Mouse (Mus musculus) forebrain, embryonic 11.5 days (tissue): ENCODE measurements around the gene G6pc3. TPM values are rescaled to one million over a fixed set of nuclear protein-coding genes. Genes with fewer than 3 reads are reported as not detected.

Experiments used
- ATAC-seq: fragments of 200-750 bp; cut with Nextera tagmentation; replicated peaks from 2 replicates; pipeline ENCODE4 v1.8.0; 2017; ENCODE audit warnings: moderate TSS enrichment; ENCODE audit not compliant: low FRiP score
- DNase-seq: peaks from one replicate; pipeline ENCODE4 v3.0.0-alpha.2; 2017; ENCODE audit warnings: low spot score
- H3K27ac ChIP-seq: fragments of 300-500 bp; sonication (generic); 2 replicates; pipeline ENCODE4 v1.5.1; 2014; ENCODE audit warnings: low read depth, low read length
- H3K27me3 ChIP-seq: fragments of 300-500 bp; sonication (generic); 2 replicates; pipeline ENCODE4 v1.6.1; 2014; ENCODE audit warnings: mild to moderate bottlenecking, low read length, mixed read lengths; ENCODE audit not compliant: control insufficient read depth, insufficient read depth
- H3K36me3 ChIP-seq: fragments of 300-500 bp; sonication (generic); 2 replicates; pipeline ENCODE4 v1.6.1; 2014; ENCODE audit warnings: mild to moderate bottlenecking, low read length, moderate library complexity, mixed read lengths; ENCODE audit not compliant: control insufficient read depth, insufficient read depth
- H3K4me1 ChIP-seq: fragments of 300-500 bp; sonication (generic); replicated peaks from 2 replicates; pipeline ENCODE4 v1.6.1; 2014; ENCODE audit warnings: low read length, mixed read lengths; ENCODE audit not compliant: control insufficient read depth, insufficient read depth
- H3K4me2 ChIP-seq: fragments of 300-500 bp; sonication (generic); 2 replicates; pipeline ENCODE4 v1.6.1; 2014; ENCODE audit warnings: low read depth, mild to moderate bottlenecking, low read length, moderate library complexity, mixed read lengths; ENCODE audit not compliant: severe bottlenecking
- H3K4me3 ChIP-seq: fragments of 300-500 bp; sonication (generic); 2 replicates; pipeline ENCODE4 v1.5.1; 2014; ENCODE audit warnings: low read depth, low read length
- H3K9ac ChIP-seq: fragments of 300-500 bp; sonication (generic); 2 replicates; pipeline ENCODE4 v1.6.1; 2014; ENCODE audit warnings: low read length
- H3K9me3 ChIP-seq: fragments of 300-500 bp; sonication (generic); 2 replicates; pipeline ENCODE4 v1.6.1; 2016; ENCODE audit warnings: low read length, mixed read lengths; ENCODE audit not compliant: control insufficient read depth
- WGBS: fragments of 180-500 bp; shearing (Covaris S2); extraction: QIAGEN DNeasy Blood & Tissue Kit; methylation state at CpG from one replicate; pipeline ENCODE4 v1.1.7; 2014; 5-methylcytosine and 5-hydroxymethylcytosine counted together
- polyA plus RNA-seq: library from polyadenylated mRNA; unstranded; fragments of >200 nt; fragmentation: Nextera tagmentation; extraction: Ambion mirVana; gene quantifications from 2 replicates; pipeline ENCODE4 v1.2.1, GENCODE M21; 2014

The G6pc3 gene
- polyA plus RNA-seq, 1 experiment from 2014 or later, result 30.6 TPM

DNA sequence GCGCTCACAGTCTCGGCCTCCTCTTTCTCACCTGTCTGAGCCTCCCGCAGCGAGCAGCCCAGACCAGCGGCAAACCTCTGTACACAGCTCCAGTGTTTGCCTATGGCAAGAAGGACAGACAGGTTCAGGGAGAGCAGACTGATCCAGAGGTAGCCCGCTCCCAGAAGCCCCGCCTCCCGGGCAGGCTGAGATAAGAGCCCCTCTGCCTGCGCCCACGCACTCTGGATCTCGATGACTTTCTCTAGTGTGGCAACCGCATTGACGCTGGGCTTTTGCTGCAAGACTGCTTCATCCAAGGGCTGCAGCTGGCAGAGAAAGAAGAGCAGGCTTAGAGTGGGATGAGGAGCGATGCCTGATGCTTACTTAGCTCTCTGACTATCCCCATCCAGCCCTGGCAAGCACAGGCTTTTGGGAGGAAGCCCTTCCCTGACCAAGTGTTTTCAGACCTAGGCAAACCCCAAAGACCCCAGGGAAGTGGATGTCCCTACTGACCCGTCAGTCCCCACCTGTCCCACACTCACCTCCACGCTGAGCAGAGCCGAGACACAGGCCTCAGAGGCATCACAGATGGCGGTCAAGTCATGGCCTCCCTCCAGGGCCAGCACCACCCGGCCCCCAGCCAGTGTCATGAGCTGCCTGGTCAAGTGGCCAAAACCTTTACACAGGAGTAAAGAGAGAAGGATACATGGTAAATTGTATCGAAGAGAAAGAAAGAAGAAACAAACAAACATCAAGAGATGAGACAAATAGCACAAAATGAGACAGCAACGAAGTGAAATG, 6.8 kb downstream of the G6pc3 start:
- DNase-seq, result peak; percentile 46
- WGBS, result 88% methylated on average over 21 of the region's 21 CpGs
- H3K4me2 ChIP-seq, result no peak overlapping the region
- ATAC-seq, result no peak
- H3K27ac ChIP-seq, result no peak overlapping the region
- H3K36me3 ChIP-seq, result no peaks in the 10 kb centered on the region; the same call in 1 of the 2 replicates
- no peak overlapping the region for H3K4me3 ChIP-seq
- no peaks in the 10 kb centered on the region for H3K9me3 ChIP-seq
- H3K9ac ChIP-seq, result no peak overlapping the region
- H3K27me3 ChIP-seq, result no peaks in the 10 kb centered on the region
- no peaks in the 10 kb centered on the region for H3K4me1 ChIP-seq

DNA sequence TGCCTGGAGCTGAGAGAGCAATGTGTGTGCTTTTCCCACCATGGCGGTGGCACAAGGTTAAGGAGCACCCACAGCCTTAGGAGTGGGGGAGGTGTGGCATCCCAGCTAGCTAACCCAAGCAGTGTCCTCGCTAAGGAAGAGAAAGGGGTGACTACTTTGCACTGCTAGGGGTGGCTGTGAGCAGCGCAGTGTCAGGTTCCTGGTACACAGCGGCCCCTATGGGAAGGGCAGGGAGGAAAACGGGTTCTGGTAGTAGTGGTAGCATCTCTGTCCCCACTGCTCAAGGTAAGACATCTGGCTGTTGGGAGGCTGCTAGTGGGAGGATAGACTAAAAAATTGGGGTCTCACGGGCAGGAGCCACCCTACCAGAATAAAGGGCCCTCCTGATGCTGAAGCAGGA, 8.8 kb downstream of the G6pc3 start:
- H3K9ac ChIP-seq, result no peak overlapping the region
- ATAC-seq, result no peak

GRCm38 (mm10) chr11:102199856-102200255, 10.4 kb downstream of the G6pc3 start:
- H3K4me2 ChIP-seq, result no peak overlapping the region
- 91% methylated on average over 9 of the region's 9 CpGs for WGBS
- H3K36me3 ChIP-seq, result no peaks in the 10 kb centered on the region

More for the DNA sequence above, 8.8 kb downstream of the G6pc3 start:
- Histone ChIP-seq H3K4me2 (no peak overlapping the region), H3K9me3 (no peaks in the 10 kb centered on the region), H3K4me3 (no peak overlapping the region), H3K36me3 (no peaks in the 10 kb centered on the region; the same call in 1 of the 2 replicates), H3K27ac (no peak overlapping the region), H3K27me3 (no peaks in the 10 kb centered on the region), H3K4me1 (no peaks in the 10 kb centered on the region)
- 71% methylated on average over 6 of the region's 6 CpGs for WGBS
- peak; percentile 42 for DNase-seq

DNA sequence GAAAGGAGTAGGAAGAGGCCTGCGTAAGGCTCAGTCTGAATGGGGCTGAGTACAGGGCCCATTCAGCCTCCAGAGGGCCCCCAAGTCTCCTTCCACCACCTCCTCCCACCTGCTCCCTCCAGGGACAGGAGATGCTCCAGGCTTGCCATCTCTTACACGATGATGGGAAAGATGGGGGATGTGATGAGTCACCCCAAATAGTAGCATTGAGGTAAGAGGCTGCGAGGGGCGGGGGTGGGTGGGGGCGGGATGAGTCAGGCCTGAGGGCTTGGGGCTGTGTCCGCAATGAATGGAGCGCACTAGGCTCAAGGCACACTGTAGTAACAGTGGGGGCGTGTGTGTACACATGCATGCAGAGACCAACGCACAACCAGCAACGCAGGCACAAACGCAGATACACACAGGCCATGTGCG, 12.0 kb downstream of the G6pc3 start:
- Histone ChIP-seq H3K27ac (no peak overlapping the region), H3K4me2 (no peak overlapping the region), H3K9me3 (no peaks in the 10 kb centered on the region), H3K36me3 (no peaks in the 10 kb centered on the region; the same call in 1 of the 2 replicates), H3K4me1 (no peaks in the 10 kb centered on the region), H3K4me3 (no peak overlapping the region), H3K9ac (no peak overlapping the region), H3K27me3 (no peaks in the 10 kb centered on the region)
- WGBS, result 84% methylated on average over 12 of the region's 12 CpGs
- DNase-seq (no peak), ATAC-seq (no peak)

More at GRCm38 (mm10) chr11:102199856-102200255, 10.4 kb downstream of the G6pc3 start:
- no peaks in the 10 kb centered on the region for H3K9me3 ChIP-seq
- no peak overlapping the region for H3K4me3 ChIP-seq
- H3K27me3 ChIP-seq, result no peaks in the 10 kb centered on the region
- ATAC-seq, result no peak
- peak; percentile 33 for DNase-seq
- no peaks in the 10 kb centered on the region for H3K4me1 ChIP-seq
- H3K27ac ChIP-seq, result no peak overlapping the region
- no peak overlapping the region for H3K9ac ChIP-seq

DNA sequence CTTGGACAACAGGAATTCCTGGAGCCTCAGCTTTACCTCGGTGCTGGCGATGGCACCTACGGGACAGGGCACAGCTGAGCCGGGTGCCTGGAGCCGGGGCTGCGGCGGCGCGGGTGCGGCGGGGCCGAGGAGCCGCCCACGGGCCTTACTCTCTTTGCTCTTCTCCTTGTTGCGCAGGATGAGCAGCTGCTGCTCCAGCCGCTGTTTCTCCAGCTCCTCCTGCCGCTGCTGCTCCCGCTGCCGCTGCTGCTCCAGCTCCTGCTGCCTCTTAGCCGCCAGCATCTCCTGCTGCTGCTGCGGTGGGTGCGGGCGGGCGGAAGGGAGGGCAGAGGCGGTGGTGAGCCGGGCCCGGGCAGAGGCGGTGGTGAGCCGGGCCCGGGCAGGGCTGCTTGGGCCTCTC, 17.1 kb downstream of the G6pc3 start:
- no peak overlapping the region for H3K4me2 ChIP-seq
- DNase-seq (peak; percentile 46), ATAC-seq (no peak)
- H3K4me3 ChIP-seq, result no peak overlapping the region
- no peaks in the 10 kb centered on the region for H3K9me3 ChIP-seq
- no peaks in the 10 kb centered on the region; the same call in 1 of the 2 replicates for H3K36me3 ChIP-seq
- H3K27me3 ChIP-seq, result no peaks in the 10 kb centered on the region
- no peak overlapping the region for H3K27ac ChIP-seq
- 66% methylated on average over 30 of the region's 30 CpGs for WGBS
- H3K4me1 ChIP-seq, result peaks cover 11% of the 10 kb centered on the region; the same call in 1 of the 2 replicates
- no peak overlapping the region for H3K9ac ChIP-seq

DNA sequence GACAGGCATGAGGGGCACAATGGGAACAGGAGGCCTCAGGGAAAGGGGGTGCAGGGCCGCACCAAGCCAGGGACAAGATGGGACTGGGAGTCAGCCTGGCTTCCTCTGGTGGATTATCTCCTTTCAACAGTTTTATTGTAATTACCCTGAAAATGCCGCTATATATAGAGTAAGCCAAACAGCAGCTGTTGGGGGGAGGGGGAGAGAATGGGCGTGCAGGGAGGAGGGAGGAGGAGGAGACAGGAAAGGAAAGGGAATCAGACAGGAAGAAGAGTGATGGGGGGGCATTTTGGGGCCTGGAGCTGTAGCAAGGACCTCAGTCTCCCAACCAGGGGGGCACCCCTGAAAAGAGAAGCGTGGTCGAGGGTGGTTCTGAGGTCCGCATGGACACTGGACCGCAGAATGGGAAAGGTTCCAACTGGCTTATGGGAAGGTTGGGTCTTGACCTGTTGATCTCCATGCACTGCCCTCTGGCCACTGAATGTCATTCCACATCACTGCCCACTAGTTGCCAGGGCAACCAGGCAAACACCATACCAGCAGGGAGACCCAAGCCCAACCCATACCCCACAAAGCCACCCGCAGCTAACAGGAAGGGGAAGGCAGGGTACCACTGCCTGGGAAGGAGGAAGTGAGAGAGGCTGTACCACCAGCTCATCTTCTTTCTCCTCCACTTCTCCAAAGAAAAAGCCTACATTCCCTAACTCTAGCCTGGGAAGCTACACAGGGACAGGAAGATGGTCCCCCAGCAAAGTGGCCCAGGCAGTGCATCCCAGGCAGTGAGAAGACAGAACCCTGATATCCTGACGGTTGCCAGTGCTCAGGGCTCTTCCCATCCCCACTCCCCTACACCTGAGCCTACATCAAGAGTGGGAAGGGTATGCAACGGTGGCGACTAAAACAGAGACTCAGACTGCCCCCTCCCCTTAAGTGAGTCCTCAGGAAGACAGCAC, 18.7 kb downstream of the G6pc3 start:
- ATAC-seq (no peak), DNase-seq (no peak)
- Histone ChIP-seq H3K9ac (no peak overlapping the region; the same call in 1 of the 2 replicates), H3K9me3 (no peaks in the 10 kb centered on the region), H3K27me3 (no peaks in the 10 kb centered on the region), H3K4me3 (no peak overlapping the region), H3K4me1 (peaks cover 12% of the 10 kb centered on the region; the same call in 1 of the 2 replicates), H3K4me2 (no peak overlapping the region), H3K36me3 (no peaks in the 10 kb centered on the region; the same call in 1 of the 2 replicates), H3K27ac (no peak overlapping the region)
- WGBS, result 35% methylated on average over 11 of the region's 11 CpGs

GRCm38 (mm10) chr11:102208846-102209245, 19.4 kb downstream of the G6pc3 start:
- H3K36me3 ChIP-seq, result no peaks in the 10 kb centered on the region; the same call in 1 of the 2 replicates
- no peaks in the 10 kb centered on the region for H3K9me3 ChIP-seq
- H3K4me2 ChIP-seq, result no peak overlapping the region
- H3K9ac ChIP-seq, result no peak overlapping the region
- peaks cover 12% of the 10 kb centered on the region; the same call in 1 of the 2 replicates for H3K4me1 ChIP-seq
- H3K27ac ChIP-seq, result no peak overlapping the region
- H3K4me3 ChIP-seq, result no peak overlapping the region
- 46% methylated on average over 3 of the region's 4 CpGs for WGBS
- H3K27me3 ChIP-seq, result no peaks in the 10 kb centered on the region
- DNase-seq, result no peak
- no peak for ATAC-seq

DNA sequence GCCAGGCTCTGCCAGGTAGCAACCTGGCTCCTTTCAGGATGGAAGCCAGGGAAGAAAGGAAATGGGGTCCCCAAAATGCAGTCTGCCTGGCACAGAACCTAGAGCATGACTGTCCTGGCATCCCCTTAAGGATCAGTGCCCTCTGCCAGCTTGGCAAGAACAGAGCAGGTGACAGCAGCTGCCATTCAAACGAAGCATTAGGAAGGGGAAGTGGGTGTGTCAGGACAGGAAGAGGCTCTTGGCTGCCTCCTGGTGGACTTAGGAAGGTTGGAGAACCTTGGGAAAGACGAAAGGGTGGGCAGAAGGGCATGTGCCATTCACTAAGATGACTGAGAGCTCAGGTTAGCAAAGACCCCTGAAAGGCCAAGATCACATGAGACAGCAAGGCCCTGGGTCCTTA, 20.3 kb downstream of the G6pc3 start:
- Histone ChIP-seq H3K36me3 (no peaks in the 10 kb centered on the region; the same call in 1 of the 2 replicates), H3K27me3 (no peaks in the 10 kb centered on the region), H3K9me3 (no peaks in the 10 kb centered on the region), H3K4me1 (peaks cover 12% of the 10 kb centered on the region; the same call in 1 of the 2 replicates), H3K27ac (no peak overlapping the region), H3K4me3 (no peak overlapping the region), H3K9ac (no peak overlapping the region), H3K4me2 (no peak overlapping the region)
- WGBS, result 14% methylated on average over 2 of the region's 2 CpGs
- ATAC-seq (no peak), DNase-seq (peak; percentile 52)
